Mouse (Mus musculus) retina, adult 2 months (tissue): ENCODE results near the gene Map4k1.

ENCODE experiments used
- DNase-seq: peaks from one replicate; pipeline ENCODE4 v3.0.0-alpha.2; 2012; ENCODE audit warnings: low read depth, low spot score

Map4k1 gene

GRCm38 (mm10) chr7:28977556-28977955, 4.3 kb upstream of the Map4k1 start:
- DNase-seq: no peak

DNA sequence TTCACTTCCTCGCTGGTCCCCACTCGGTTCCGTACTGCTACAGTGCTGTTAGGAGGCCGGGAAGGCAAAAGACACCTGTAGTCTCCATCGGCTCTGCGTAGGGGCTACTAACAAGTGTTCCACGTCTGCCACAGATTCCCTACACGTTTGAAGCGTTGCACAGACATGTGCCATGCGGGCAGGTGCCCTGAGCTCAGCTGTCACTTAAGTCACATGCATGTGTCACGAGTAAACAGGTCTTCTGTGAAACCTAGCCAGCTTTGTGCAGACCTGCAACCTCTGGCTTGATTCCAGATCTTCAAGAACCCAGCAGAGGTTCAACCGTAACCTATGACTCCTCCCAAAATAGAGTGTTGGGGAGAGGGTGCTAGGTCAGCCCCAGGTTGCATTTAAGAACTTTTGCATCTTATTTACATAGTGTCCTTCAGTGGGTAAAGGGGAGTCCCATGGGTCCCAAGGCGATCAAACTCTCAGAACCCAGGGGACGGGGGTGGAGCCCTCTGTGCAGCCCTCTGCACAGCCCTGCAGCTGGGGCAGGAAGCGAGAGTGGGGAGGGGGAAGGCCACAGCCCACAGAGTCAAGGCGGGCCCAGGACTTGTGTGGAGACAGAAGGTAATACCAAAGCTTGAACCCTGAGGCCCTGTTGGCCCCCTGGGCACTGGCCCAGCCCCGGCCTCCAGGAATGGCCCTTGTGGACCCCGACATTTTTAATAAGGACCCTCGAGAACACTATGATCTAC, 594 bp downstream of the Map4k1 start:
- DNase-seq: no peak

DNA sequence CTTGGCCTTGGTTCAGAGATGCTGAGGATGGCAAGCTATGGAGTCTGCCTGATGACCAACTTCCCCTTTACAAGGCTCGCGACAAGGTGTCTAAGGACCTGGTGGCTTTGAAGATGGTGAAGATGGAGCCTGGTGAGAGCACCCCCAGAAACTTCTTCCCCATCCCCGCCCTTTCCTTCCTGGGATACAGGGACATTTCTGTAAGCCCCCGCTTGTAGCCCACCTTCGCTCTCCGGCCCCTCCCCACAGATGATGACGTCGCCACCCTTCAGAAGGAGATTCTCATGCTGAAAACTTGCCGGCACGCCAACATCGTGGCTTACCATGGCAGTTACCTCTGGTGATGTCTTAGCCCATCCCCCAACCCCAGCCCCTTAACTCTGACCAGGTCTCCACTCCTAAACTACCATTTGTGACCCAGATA, 1.3 kb downstream of the Map4k1 start:
- no peak for DNase-seq

- DNase-seq: no peak
Measured at GRCm38 (mm10) chr7:28983849-28984248, 2.0 kb downstream of the Map4k1 start.

DNA sequence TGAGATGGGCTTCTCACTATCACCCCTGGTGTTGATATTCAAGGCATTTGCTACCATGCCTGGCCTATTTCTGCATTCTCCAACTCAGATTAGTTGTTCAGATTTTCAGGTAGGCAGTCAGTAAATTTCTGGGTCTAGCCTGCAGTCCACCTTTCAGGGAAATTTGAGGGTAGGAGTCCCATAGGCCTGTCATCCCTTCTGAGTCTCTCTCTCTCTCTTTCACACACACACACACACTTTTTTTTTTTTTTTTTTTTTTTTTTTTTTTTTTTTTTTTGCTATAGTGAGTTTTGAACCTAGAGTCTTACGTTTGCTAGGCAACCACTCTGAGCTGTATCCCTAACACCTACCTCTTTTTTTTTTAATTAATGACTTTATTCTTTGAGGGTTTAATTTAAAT, 2.6 kb downstream of the Map4k1 start:
- DNase-seq: no peak

DNA sequence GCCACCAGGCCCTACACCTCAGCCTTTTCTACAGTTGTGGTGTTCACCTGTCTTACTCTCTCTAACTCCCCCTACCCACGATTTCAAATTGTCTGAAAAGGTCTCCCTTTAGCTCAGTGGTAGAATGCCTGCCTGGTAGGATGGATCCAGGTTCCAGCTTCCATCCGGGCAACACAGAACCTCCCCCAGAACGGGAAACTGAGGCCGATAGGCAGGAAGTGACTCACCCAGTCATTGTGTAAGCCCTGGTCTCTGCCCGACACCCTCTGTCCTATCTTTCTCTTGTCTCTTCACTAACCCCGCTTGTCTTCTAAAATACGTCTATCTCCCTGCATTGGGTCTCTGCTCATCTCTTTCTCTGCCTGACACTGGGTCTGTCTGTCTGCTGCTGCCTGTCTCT, 3.4 kb downstream of the Map4k1 start:
- DNase-seq: no peak

- no peak for DNase-seq
Measured at GRCm38 (mm10) chr7:28990766-28991273, 9.0 kb downstream of the Map4k1 start.

- DNase-seq: no peak
Measured at GRCm38 (mm10) chr7:28991616-28992015, 9.8 kb downstream of the Map4k1 start.

GRCm38 (mm10) chr7:28992997-28993396, 11.1 kb downstream of the Map4k1 start:
- no peak for DNase-seq

DNA sequence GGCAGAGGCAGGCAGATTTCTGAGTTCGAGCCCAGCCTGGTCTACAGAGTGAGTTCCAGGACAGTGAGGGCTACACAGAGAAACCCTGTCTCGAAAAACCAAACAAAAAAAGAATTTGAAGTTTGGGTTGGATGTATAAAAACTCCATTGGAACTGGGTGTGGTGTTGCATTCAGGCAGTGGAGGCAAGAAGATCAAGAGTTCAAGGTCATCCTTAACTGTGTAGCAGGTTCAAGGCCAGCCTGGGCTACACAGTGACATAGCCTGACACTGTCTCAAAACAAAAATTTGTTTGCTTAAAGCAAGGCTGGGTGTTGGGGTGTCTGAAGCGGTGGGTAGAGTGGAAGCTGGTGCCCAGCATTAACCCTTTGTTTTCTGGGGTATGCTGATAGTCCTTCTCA, 11.6 kb downstream of the Map4k1 start:
- DNase-seq: no peak

- no peak for DNase-seq
Measured at GRCm38 (mm10) chr7:29000651-29001605, 19.1 kb downstream of the Map4k1 start.

GRCm38 (mm10) chr7:29007224-29008101, 25.6 kb downstream of the Map4k1 start:
- no peak for DNase-seq

- DNase-seq: no peak
Measured at GRCm38 (mm10) chr7:29008171-29008570, 26.3 kb downstream of the Map4k1 start.

- no peak for DNase-seq
Measured at GRCm38 (mm10) chr7:29008714-29009113, 26.9 kb downstream of the Map4k1 start.

DNA sequence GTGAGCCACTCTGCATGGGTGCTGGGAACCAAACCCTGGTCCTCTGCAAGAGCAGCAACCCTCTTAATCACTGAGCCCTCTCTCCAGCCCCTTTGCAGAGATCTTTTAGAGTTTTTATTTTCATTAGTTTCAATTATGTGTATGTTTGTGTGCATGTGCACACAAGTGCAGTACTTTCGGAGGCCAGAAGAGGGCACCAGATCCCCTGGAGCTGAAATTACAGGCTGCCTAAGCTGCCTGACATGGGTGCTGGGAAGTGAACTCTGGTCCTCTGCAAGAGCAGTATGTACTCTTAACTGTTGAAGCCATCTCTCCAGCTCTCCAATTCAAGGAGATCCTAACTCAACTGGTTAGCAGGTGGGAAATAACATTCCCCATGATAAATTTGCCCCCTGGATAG, 33.1 kb downstream of the Map4k1 start:
- no peak for DNase-seq

- no peak for DNase-seq
Measured at GRCm38 (mm10) chr7:29016440-29016839, 34.6 kb downstream of the Map4k1 start.

GRCm38 (mm10) chr7:29017222-29017621, 35.4 kb downstream of the Map4k1 start:
- DNase-seq: no peak

DNA sequence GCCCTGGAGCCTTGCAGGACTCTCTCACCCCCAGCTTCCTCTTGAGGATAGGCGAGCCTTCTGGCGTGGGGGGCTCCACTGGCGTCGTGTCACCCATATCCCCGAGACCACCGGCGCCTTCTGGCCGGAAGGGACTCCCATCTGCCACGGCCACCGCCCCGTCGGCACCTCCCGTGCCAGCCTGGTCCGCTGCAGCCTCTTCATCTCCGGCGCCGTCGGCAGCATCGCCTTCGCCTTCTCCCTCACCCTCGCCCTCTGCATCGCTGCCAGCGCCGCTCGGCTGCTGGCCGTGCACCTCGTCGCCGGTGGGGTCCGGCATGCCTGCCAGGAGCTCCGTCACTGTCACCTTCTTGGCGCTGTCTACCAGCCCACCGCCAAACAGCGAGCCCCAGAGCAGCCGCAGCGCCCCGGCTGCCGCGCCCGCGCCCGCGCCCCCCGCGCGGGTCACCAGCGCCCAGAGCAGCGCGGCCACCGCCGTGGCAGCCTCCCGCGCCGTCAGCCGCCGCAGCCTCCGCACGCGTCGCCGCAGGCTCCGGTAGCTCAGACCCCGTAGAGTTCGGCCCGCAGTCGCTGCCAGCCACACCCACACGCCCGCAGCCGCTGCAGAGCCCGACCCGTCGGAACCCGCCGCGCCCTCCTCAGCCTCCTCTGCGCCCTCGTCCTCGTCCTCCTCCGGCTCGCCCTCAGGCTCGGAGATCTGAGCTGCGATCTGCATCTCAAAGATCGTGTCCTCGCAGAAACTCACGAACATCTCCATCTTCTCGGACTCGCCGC, 37.8 kb downstream of the Map4k1 start:
- DNase-seq: no peak

DNA sequence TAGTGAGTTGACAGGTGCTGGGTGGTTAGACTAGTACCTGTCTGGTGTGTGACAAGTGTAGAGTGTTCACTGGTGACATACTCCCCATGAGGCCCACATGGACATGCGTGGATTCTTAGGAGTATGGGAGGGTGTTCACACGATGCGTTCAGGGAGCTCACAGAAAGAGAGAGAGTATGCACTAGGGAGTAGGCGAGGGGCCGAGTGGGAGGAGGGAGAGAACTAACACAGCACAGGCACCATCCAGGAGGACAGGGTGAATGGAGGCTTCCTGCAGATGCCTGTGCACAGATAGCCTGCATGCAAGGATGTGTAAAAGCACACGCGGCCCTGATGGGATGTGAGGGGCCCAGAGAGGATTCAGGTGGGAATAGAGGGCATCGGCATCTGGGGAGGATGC, 40.6 kb downstream of the Map4k1 start:
- DNase-seq: no peak

DNA sequence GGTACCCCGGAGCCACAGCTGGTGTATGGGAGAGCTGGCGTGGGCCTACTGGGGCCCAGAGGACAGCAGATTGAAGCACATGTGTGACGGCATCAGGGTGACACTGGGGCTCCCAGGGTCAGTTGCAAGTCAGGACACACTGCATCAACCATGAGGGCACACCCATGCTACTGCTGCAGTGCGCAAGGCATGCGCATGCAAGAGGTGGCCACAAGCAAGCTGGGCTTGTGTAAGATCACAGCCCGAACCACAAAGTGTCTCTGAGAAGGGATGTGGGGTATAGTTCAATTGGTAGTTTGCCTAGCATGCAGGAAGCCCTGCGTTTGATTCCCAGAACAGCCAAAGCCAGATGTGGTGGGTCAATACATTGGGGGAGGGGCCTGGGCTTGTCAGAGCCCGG, 41.7 kb downstream of the Map4k1 start:
- no peak for DNase-seq

GRCm38 (mm10) chr7:29025566-29025965, 43.7 kb downstream of the Map4k1 start:
- DNase-seq: no peak
